Mouse (Mus musculus) erythroblast, embryonic 14.5 days (primary cell): Measurements from ENCODE around the gene Cgnl1.

Source experiments
- GATA1 ChIP-seq: IDR thresholded peaks from 2 replicates; pipeline ENCODE4 v1.6.1; 2012; ENCODE audit warnings: low read length, inconsistent platforms, mixed read lengths
- TAL1 ChIP-seq: IDR thresholded peaks from 3 replicates; pipeline ENCODE4 v1.6.1; 2012; ENCODE audit warnings: low read length, inconsistent platforms, mixed read lengths

- TF ChIP-seq GATA1 (no peak), TAL1 (no peak)
These were observed 147.4 kb downstream of the Cgnl1 start for GRCm38 (mm10) chr9:71623871-71624569.
